Mouse (Mus musculus) brown adipose tissue, adult 24 weeks (tissue): ENCODE measurements around the gene Iqgap2. TPM values are rescaled to one million over a fixed set of nuclear protein-coding genes. Genes with fewer than 3 reads are reported as not detected.

Source experiments
- H3K27ac ChIP-seq: fragments of 200-500 bp; replicated peaks from 2 replicates; pipeline ENCODE4 v1.5.1; 2012; ENCODE audit warnings: low read depth, mild to moderate bottlenecking, low read length
- H3K4me1 ChIP-seq: fragments of 200-500 bp; 2 replicates; pipeline ENCODE4 v1.6.1; 2012; ENCODE audit warnings: low read length, mixed read lengths; ENCODE audit not compliant: control insufficient read depth, insufficient read depth, insufficient read length
- H3K4me3 ChIP-seq: fragments of 200-500 bp; 2 replicates; pipeline ENCODE4 v1.5.1; 2012; ENCODE audit warnings: low read depth, mild to moderate bottlenecking, low read length, moderate library complexity; ENCODE audit not compliant: insufficient read depth
- polyA plus RNA-seq: library from polyadenylated mRNA; stranded (reverse); fragments of >200 nt; gene quantifications from 2 replicates; pipeline ENCODE4 v1.2.4, GENCODE M21; 2012; ENCODE audit not compliant: missing spikeins, insufficient read depth, insufficient read length

The Iqgap2 gene
- polyA plus RNA-seq, 1 experiment, result 2.7 TPM

- no peaks in the 10 kb centered on the region; the same call in 1 of the 2 replicates for H3K4me1 ChIP-seq
- no peak overlapping the region for H3K4me3 ChIP-seq
- no peak overlapping the region for H3K27ac ChIP-seq
These were observed 227.9 kb downstream of the Iqgap2 start for GRCm38 (mm10) chr13:95663834-95664233.

GRCm38 (mm10) chr13:95659432-95659831, 232.3 kb downstream of the Iqgap2 start:
- H3K4me1 ChIP-seq, result no peaks in the 10 kb centered on the region; the same call in 1 of the 2 replicates
- H3K27ac ChIP-seq, result peak overlapping the region; percentile 96
- peak overlapping the region; percentile 26; the same call in 1 of the 2 replicates for H3K4me3 ChIP-seq

GRCm38 (mm10) chr13:95657171-95657570, 234.6 kb downstream of the Iqgap2 start:
- Histone ChIP-seq H3K27ac (no peak overlapping the region), H3K4me1 (no peaks in the 10 kb centered on the region; the same call in 1 of the 2 replicates), H3K4me3 (no peak overlapping the region)

GRCm38 (mm10) chr13:95655284-95655683, 236.4 kb downstream of the Iqgap2 start:
- H3K27ac ChIP-seq, result no peak overlapping the region
- H3K4me3 ChIP-seq, result no peak overlapping the region
- peaks cover 12% of the 10 kb centered on the region; the same call in 1 of the 2 replicates for H3K4me1 ChIP-seq

- Histone ChIP-seq H3K4me3 (no peak overlapping the region), H3K4me1 (peaks cover 15% of the 10 kb centered on the region; the same call in 1 of the 2 replicates), H3K27ac (no peak overlapping the region)
These were observed 238.0 kb downstream of the Iqgap2 start for GRCm38 (mm10) chr13:95653696-95654095.

GRCm38 (mm10) chr13:95651870-95652668, 239.7 kb downstream of the Iqgap2 start:
- Histone ChIP-seq H3K27ac (peak overlapping the region; percentile 91), H3K4me1 (peaks cover 20% of the 10 kb centered on the region; the same call in 1 of the 2 replicates), H3K4me3 (no peak overlapping the region)

- no peak overlapping the region for H3K4me3 ChIP-seq
- H3K4me1 ChIP-seq, result peaks cover 20% of the 10 kb centered on the region; the same call in 1 of the 2 replicates
- H3K27ac ChIP-seq, result no peak overlapping the region
These were observed 241.8 kb downstream of the Iqgap2 start for GRCm38 (mm10) chr13:95649941-95650340.

GRCm38 (mm10) chr13:95647248-95647647, 244.5 kb downstream of the Iqgap2 start:
- Histone ChIP-seq H3K4me1 (peaks cover 20% of the 10 kb centered on the region; the same call in 1 of the 2 replicates), H3K27ac (no peak overlapping the region), H3K4me3 (no peak overlapping the region)

- Histone ChIP-seq H3K4me1 (peaks cover 19% of the 10 kb centered on the region; the same call in 1 of the 2 replicates), H3K27ac (peak overlapping the region; percentile 48)
These were observed 245.0 kb downstream of the Iqgap2 start for GRCm38 (mm10) chr13:95646687-95647111.

GRCm38 (mm10) chr13:95643740-95644139, 248.0 kb downstream of the Iqgap2 start:
- H3K4me1 ChIP-seq, result peaks cover 8% of the 10 kb centered on the region; the same call in 1 of the 2 replicates
- no peak overlapping the region for H3K27ac ChIP-seq
- H3K4me3 ChIP-seq, result no peak overlapping the region

More at GRCm38 (mm10) chr13:95646687-95647111, 245.0 kb downstream of the Iqgap2 start:
- H3K4me3 ChIP-seq, result no peak overlapping the region

- H3K4me1 ChIP-seq, result peaks cover 4% of the 10 kb centered on the region; the same call in 1 of the 2 replicates
- H3K4me3 ChIP-seq, result no peak overlapping the region
- no peak overlapping the region for H3K27ac ChIP-seq
These were observed 250.4 kb downstream of the Iqgap2 start for GRCm38 (mm10) chr13:95641061-95641986.

- Histone ChIP-seq H3K4me1 (peaks cover 4% of the 10 kb centered on the region; the same call in 1 of the 2 replicates), H3K4me3 (no peak overlapping the region), H3K27ac (no peak overlapping the region)
These were observed 251.3 kb downstream of the Iqgap2 start for GRCm38 (mm10) chr13:95640408-95640807.

GRCm38 (mm10) chr13:95639336-95640116, 252.2 kb downstream of the Iqgap2 start:
- H3K27ac ChIP-seq, result peak overlapping the region; percentile 52
- H3K4me3 ChIP-seq, result no peak overlapping the region
- peaks cover 6% of the 10 kb centered on the region; the same call in 1 of the 2 replicates for H3K4me1 ChIP-seq

- peaks cover 6% of the 10 kb centered on the region; the same call in 1 of the 2 replicates for H3K4me1 ChIP-seq
- no peak overlapping the region for H3K4me3 ChIP-seq
- H3K27ac ChIP-seq, result peak overlapping the region; percentile 52
These were observed 252.8 kb downstream of the Iqgap2 start for GRCm38 (mm10) chr13:95638894-95639293.
